Mouse (Mus musculus) intestine, postnatal 0 days (tissue): ENCODE data around the gene Col23a1. TPM values are rescaled to one million over a fixed set of nuclear protein-coding genes. Genes with fewer than 3 reads are reported as not detected.

ENCODE experiments used
- ATAC-seq: fragments of 200-750 bp; cut with Nextera tagmentation; 2 replicates; pipeline ENCODE4 v1.8.0; 2017; ENCODE audit warnings: mild to moderate bottlenecking, moderate TSS enrichment, moderate library complexity
- H3K27ac ChIP-seq: fragments of 300-500 bp; sonication (generic); 2 replicates; pipeline ENCODE4 v1.5.1; 2014; ENCODE audit warnings: mild to moderate bottlenecking, low read depth, low read length, moderate library complexity
- H3K27me3 ChIP-seq: fragments of 300-500 bp; sonication (generic); replicated peaks from 2 replicates; pipeline ENCODE4 v1.6.1; 2014; ENCODE audit warnings: low read length, mixed read lengths; ENCODE audit not compliant: control insufficient read depth, insufficient read depth
- H3K36me3 ChIP-seq: fragments of 300-500 bp; sonication (generic); 2 replicates; pipeline ENCODE4 v1.6.1; 2014; ENCODE audit warnings: mild to moderate bottlenecking, moderate library complexity; ENCODE audit not compliant: control insufficient read depth, insufficient read depth
- H3K4me1 ChIP-seq: fragments of 300-500 bp; sonication (generic); replicated peaks from 2 replicates; pipeline ENCODE4 v1.6.1; 2014; ENCODE audit warnings: antibody characterized with exemption, low read length, mixed read lengths; ENCODE audit not compliant: control insufficient read depth, insufficient read depth
- H3K4me2 ChIP-seq: fragments of 300-500 bp; sonication (generic); replicated peaks from 2 replicates; pipeline ENCODE4 v1.6.1; 2014; ENCODE audit warnings: low read depth, mild to moderate bottlenecking, moderate library complexity
- H3K4me3 ChIP-seq: fragments of 300-500 bp; sonication (generic); 2 replicates; pipeline ENCODE4 v1.5.1; 2014; ENCODE audit warnings: low read depth, low read length
- H3K9ac ChIP-seq: fragments of 300-500 bp; sonication (generic); 2 replicates; pipeline ENCODE4 v1.6.1; 2014; ENCODE audit warnings: mild to moderate bottlenecking, low read depth, low read length
- H3K9me3 ChIP-seq: fragments of 300-500 bp; sonication (generic); 2 replicates; pipeline ENCODE4 v1.6.1; 2016; ENCODE audit warnings: mixed run types; ENCODE audit not compliant: control insufficient read depth
- CTCF ChIP-seq: sonication (generic); IDR thresholded peaks from 2 replicates; pipeline ENCODE4 v1.5.1; 2016; ENCODE audit warnings: low read depth, mild to moderate bottlenecking, control low read depth, antibody characterized with exemption, moderate library complexity
- WGBS: fragments of 180-500 bp; shearing (Covaris S2); extraction: QIAGEN DNeasy Blood & Tissue Kit; methylation state at CpG from one replicate; pipeline ENCODE4 v1.1.7; 2014; 5-methylcytosine and 5-hydroxymethylcytosine counted together
- polyA plus RNA-seq: library from polyadenylated mRNA; unstranded; fragments of >200 nt; fragmentation: Nextera tagmentation; extraction: Ambion mirVana; gene quantifications from 2 replicates; pipeline ENCODE4 v1.2.1, GENCODE M21; 2015

Gene Col23a1
- polyA plus RNA-seq, 1 experiment from 2014 or later, result 4.6 TPM

- no peak overlapping the region for H3K9ac ChIP-seq
- TF ChIP-seq CTCF, result peak; percentile 45
- WGBS, result 95% methylated on average over 3 of the region's 3 CpGs
Observed at GRCm38 (mm10) chr11:51518100-51518499, 228.4 kb downstream of the Col23a1 start.

DNA sequence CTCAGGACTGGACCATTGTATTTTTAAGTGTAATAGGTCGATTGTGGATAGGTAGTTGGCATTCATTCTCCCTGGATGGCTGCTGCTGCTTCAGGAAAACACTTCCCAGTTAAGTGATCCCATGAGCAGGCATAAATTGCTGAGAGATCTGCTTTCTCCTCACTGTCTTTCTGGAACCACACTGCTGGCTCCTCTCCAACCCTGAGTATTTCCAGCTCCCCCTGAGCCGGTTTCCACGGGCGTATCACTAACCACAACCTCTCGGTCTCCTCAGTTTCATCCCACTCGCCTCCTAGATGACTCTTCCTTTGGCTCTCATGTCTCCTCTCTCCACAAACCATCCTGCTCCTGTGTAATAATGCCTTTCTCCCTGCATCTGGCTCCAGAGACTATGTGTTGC, 228.9 kb downstream of the Col23a1 start:
- 90% methylated on average over 6 of the region's 6 CpGs for WGBS
- Histone ChIP-seq H3K27me3 (no peaks in the 10 kb centered on the region), H3K4me3 (no peak overlapping the region), H3K36me3 (no peaks in the 10 kb centered on the region), H3K9me3 (no peaks in the 10 kb centered on the region), H3K9ac (no peak overlapping the region), H3K4me1 (no peaks in the 10 kb centered on the region), H3K4me2 (no peak overlapping the region), H3K27ac (no peak overlapping the region)
- no peak for TF ChIP-seq CTCF
- no peak for ATAC-seq

More at GRCm38 (mm10) chr11:51518100-51518499, 228.4 kb downstream of the Col23a1 start:
- ATAC-seq, result no peak
- no peak overlapping the region for H3K4me3 ChIP-seq
- no peak overlapping the region for H3K27ac ChIP-seq
- no peaks in the 10 kb centered on the region for H3K36me3 ChIP-seq
- no peaks in the 10 kb centered on the region for H3K4me1 ChIP-seq
- no peaks in the 10 kb centered on the region for H3K9me3 ChIP-seq
- no peak overlapping the region for H3K4me2 ChIP-seq
- no peaks in the 10 kb centered on the region for H3K27me3 ChIP-seq

- no peaks in the 10 kb centered on the region for H3K9me3 ChIP-seq
- no peak overlapping the region for H3K27ac ChIP-seq
- no peaks in the 10 kb centered on the region for H3K27me3 ChIP-seq
- ATAC-seq, result no peak
- no peaks in the 10 kb centered on the region for H3K36me3 ChIP-seq
- no peaks in the 10 kb centered on the region for H3K4me1 ChIP-seq
- WGBS, result 50% methylated on average over 3 of the region's 3 CpGs
- H3K9ac ChIP-seq, result no peak overlapping the region
- TF ChIP-seq CTCF, result no peak
- no peak overlapping the region for H3K4me3 ChIP-seq
- H3K4me2 ChIP-seq, result no peak overlapping the region
Observed at GRCm38 (mm10) chr11:51521440-51521839, 231.7 kb downstream of the Col23a1 start.

- TF ChIP-seq CTCF, result no peak
- Histone ChIP-seq H3K9ac (no peak overlapping the region), H3K4me2 (no peak overlapping the region), H3K4me3 (no peak overlapping the region), H3K36me3 (no peaks in the 10 kb centered on the region), H3K27ac (no peak overlapping the region), H3K4me1 (no peaks in the 10 kb centered on the region), H3K9me3 (no peaks in the 10 kb centered on the region), H3K27me3 (no peaks in the 10 kb centered on the region)
- ATAC-seq, result no peak
Observed at GRCm38 (mm10) chr11:51523215-51523614, 233.5 kb downstream of the Col23a1 start.

- no peaks in the 10 kb centered on the region for H3K27me3 ChIP-seq
- ATAC-seq, result no peak
- no peak overlapping the region for H3K4me3 ChIP-seq
- no peak overlapping the region for H3K4me2 ChIP-seq
- WGBS, result 73% methylated on average over 9 of the region's 9 CpGs
- no peaks in the 10 kb centered on the region for H3K9me3 ChIP-seq
- H3K4me1 ChIP-seq, result no peaks in the 10 kb centered on the region
- H3K36me3 ChIP-seq, result no peaks in the 10 kb centered on the region
- no peak overlapping the region for H3K9ac ChIP-seq
- no peak overlapping the region for H3K27ac ChIP-seq
- TF ChIP-seq CTCF, result no peak
Observed at GRCm38 (mm10) chr11:51523625-51524024, 233.9 kb downstream of the Col23a1 start.

GRCm38 (mm10) chr11:51526631-51527161, 237.0 kb downstream of the Col23a1 start:
- Histone ChIP-seq H3K4me2 (no peak overlapping the region), H3K9me3 (no peaks in the 10 kb centered on the region), H3K9ac (no peak overlapping the region), H3K27me3 (no peaks in the 10 kb centered on the region), H3K4me3 (no peak overlapping the region), H3K27ac (no peak overlapping the region), H3K4me1 (no peaks in the 10 kb centered on the region), H3K36me3 (no peaks in the 10 kb centered on the region)
- WGBS, result 40% methylated on average over 14 of the region's 14 CpGs
- no peak for ATAC-seq
- TF ChIP-seq CTCF, result no peak

DNA sequence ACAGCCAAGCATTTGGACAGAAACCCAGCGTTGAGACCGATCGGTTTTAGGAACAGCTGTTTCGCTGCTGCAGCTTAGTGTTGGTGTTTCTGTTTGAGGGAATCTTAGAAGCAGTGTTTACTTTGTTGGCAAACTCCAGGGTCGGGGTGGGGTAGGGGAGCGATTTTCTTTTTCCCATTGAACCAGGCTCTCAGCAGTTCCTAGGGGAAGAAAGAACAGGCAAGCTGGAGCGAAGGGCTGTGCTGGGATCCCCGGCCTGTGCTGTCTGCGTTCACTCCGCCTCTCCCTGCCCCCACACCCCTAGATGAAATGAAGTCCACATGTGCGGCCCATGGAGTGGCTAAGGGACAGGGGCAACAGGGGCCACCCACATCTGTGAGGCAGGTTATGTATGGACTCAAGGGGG, 243.4 kb downstream of the Col23a1 start:
- no peak overlapping the region for H3K27ac ChIP-seq
- H3K9ac ChIP-seq, result no peak overlapping the region
- H3K4me3 ChIP-seq, result no peak overlapping the region
- no peaks in the 10 kb centered on the region for H3K27me3 ChIP-seq
- TF ChIP-seq CTCF, result no peak
- H3K36me3 ChIP-seq, result no peaks in the 10 kb centered on the region
- no peak for ATAC-seq
- WGBS, result 41% methylated on average over 11 of the region's 11 CpGs
- no peaks in the 10 kb centered on the region for H3K4me1 ChIP-seq
- H3K4me2 ChIP-seq, result no peak overlapping the region
- H3K9me3 ChIP-seq, result no peaks in the 10 kb centered on the region
